Mouse (Mus musculus): ENCODE measurements around the gene Flvcr2.

Gene Flvcr2

GRCm38 (mm10) chr12:85859511-85860189 is 113.3 kb downstream of the Flvcr2 start:
- peak; percentile 23 for DNase-seq (ENCODE audit: low spot score)

- DNase-seq (ENCODE audit: low spot score): no peak
Observed at GRCm38 (mm10) chr12:85862514-85862913, 116.2 kb downstream of the Flvcr2 start.

Measured in urinary bladder, postnatal 14 days (tissue).